Mouse (Mus musculus): ENCODE results near the gene Lsamp. TPM values are rescaled to one million over a fixed set of nuclear protein-coding genes. Genes with fewer than 3 reads are reported as not detected.

The Lsamp gene
- total RNA-seq, 1 experiment, result not detected

- TF ChIP-seq HCFC1 (IDR thresholded peaks at IDR 0.05; ENCODE audit: borderline replicate concordance, insufficient read depth, low read length) (no peak), MAFK (IDR thresholded peaks at IDR 0.05; ENCODE audit: insufficient read depth, low read depth, low read length) (no peak), ZNF384 (IDR thresholded peaks at IDR 0.05; ENCODE audit: low read depth, low read length) (no peak)
- H3K4me3 ChIP-seq (ENCODE audit: insufficient read depth in 1 of 2, low read depth in 1 of 2, low read length in 2 of 2, poor library complexity in 1 of 2, severe bottlenecking in 1 of 2), result no peak overlapping the region
- no peaks in the 10 kb centered on the region for H3K4me1 ChIP-seq (ENCODE audit: control insufficient read depth in 2 of 2, insufficient read depth in 2 of 2, low read length in 2 of 2, poor library complexity in 1 of 2)
- no peaks in the 10 kb centered on the region for H3K9me3 ChIP-seq (ENCODE audit: control insufficient read depth, insufficient read depth, low read depth, low read length)
- no peak for DNase-seq (ENCODE audit: low read depth, low spot score)
- no peak overlapping the region for H3K9ac ChIP-seq (ENCODE audit: insufficient read depth, low read depth, low read length, poor library complexity, severe bottlenecking)
- H3K27ac ChIP-seq (ENCODE audit: insufficient read depth, low read depth, low read length, poor library complexity, severe bottlenecking), result no peak overlapping the region
- in situ Hi-C loops (cut with MboI; ENCODE audit: low sequenced_read_pairs in 2 of 2, unreplicated experiment in 2 of 2), result no loop called here
- H3K36me3 ChIP-seq (ENCODE audit: control insufficient read depth, insufficient read depth, low read length, poor library complexity, severe bottlenecking), result no peaks in the 10 kb centered on the region
Measured at GRCm38 (mm10) chr16:40316199-40316598, 332.0 kb downstream of the Lsamp start.

- DNase-seq (ENCODE audit: low read depth, low spot score), result no peak
- no peak for TF ChIP-seq ZC3H11A (IDR thresholded peaks at IDR 0.05; ENCODE audit: borderline replicate concordance, low read depth, low read length)
- Histone ChIP-seq H3K9ac (ENCODE audit: insufficient read depth, low read depth, low read length, poor library complexity, severe bottlenecking) (no peak overlapping the region), H3K36me3 (ENCODE audit: control insufficient read depth, insufficient read depth, low read length, poor library complexity, severe bottlenecking) (no peaks in the 10 kb centered on the region), H3K4me1 (ENCODE audit: control insufficient read depth in 2 of 2, insufficient read depth in 2 of 2, low read length in 2 of 2, poor library complexity in 1 of 2) (no peaks in the 10 kb centered on the region), H3K9me3 (ENCODE audit: control insufficient read depth, insufficient read depth, low read depth, low read length) (no peaks in the 10 kb centered on the region), H3K4me3 (ENCODE audit: insufficient read depth in 1 of 2, low read depth in 1 of 2, low read length in 2 of 2, poor library complexity in 1 of 2, severe bottlenecking in 1 of 2) (no peak overlapping the region), H3K27ac (ENCODE audit: insufficient read depth, low read depth, low read length, poor library complexity, severe bottlenecking) (no peak overlapping the region)
- in situ Hi-C loops (cut with MboI; ENCODE audit: low sequenced_read_pairs in 2 of 2, unreplicated experiment in 2 of 2), result no loop called here
Measured at GRCm38 (mm10) chr16:40324811-40325210, 340.6 kb downstream of the Lsamp start.

- H3K9me3 ChIP-seq (ENCODE audit: control insufficient read depth, insufficient read depth, low read depth, low read length), result no peaks in the 10 kb centered on the region
- H3K9ac ChIP-seq (ENCODE audit: insufficient read depth, low read depth, low read length, poor library complexity, severe bottlenecking), result no peak overlapping the region
- TF ChIP-seq ZC3H11A (IDR thresholded peaks at IDR 0.05; ENCODE audit: borderline replicate concordance, low read depth, low read length) (no peak), CHD2 (IDR thresholded peaks at IDR 0.05; ENCODE audit: low read depth, low read length) (no peak), ZNF384 (IDR thresholded peaks at IDR 0.05; ENCODE audit: low read depth, low read length) (no peak), MAFK (IDR thresholded peaks at IDR 0.05; ENCODE audit: insufficient read depth, low read depth, low read length) (no peak), HCFC1 (IDR thresholded peaks at IDR 0.05; ENCODE audit: borderline replicate concordance, insufficient read depth, low read length) (no peak)
- in situ Hi-C loops (cut with MboI; ENCODE audit: low sequenced_read_pairs in 2 of 2, unreplicated experiment in 2 of 2), result no loop called here
- H3K4me1 ChIP-seq (ENCODE audit: control insufficient read depth in 2 of 2, insufficient read depth in 2 of 2, low read length in 2 of 2, poor library complexity in 1 of 2), result no peaks in the 10 kb centered on the region
- no peaks in the 10 kb centered on the region for H3K36me3 ChIP-seq (ENCODE audit: control insufficient read depth, insufficient read depth, low read length, poor library complexity, severe bottlenecking)
- DNase-seq (ENCODE audit: low read depth, low spot score), result no peak
- no peak overlapping the region for H3K4me3 ChIP-seq (ENCODE audit: insufficient read depth in 1 of 2, low read depth in 1 of 2, low read length in 2 of 2, poor library complexity in 1 of 2, severe bottlenecking in 1 of 2)
- H3K27ac ChIP-seq (ENCODE audit: insufficient read depth, low read depth, low read length, poor library complexity, severe bottlenecking), result no peak overlapping the region
Measured at GRCm38 (mm10) chr16:40328249-40328820, 344.2 kb downstream of the Lsamp start.

- in situ Hi-C loops (cut with MboI; ENCODE audit: low sequenced_read_pairs in 2 of 2, unreplicated experiment in 2 of 2), result no loop called here
- H3K27ac ChIP-seq (ENCODE audit: insufficient read depth, low read depth, low read length, poor library complexity, severe bottlenecking), result no peak overlapping the region
- DNase-seq (ENCODE audit: low read depth, low spot score), result no peak
- no peak overlapping the region for H3K9ac ChIP-seq (ENCODE audit: insufficient read depth, low read depth, low read length, poor library complexity, severe bottlenecking)
- no peak for TF ChIP-seq ZC3H11A (IDR thresholded peaks at IDR 0.05; ENCODE audit: borderline replicate concordance, low read depth, low read length)
- TF ChIP-seq MAFK (IDR thresholded peaks at IDR 0.05; ENCODE audit: insufficient read depth, low read depth, low read length), result no peak
- TF ChIP-seq CHD2 (IDR thresholded peaks at IDR 0.05; ENCODE audit: low read depth, low read length), result no peak
- TF ChIP-seq ZNF384 (IDR thresholded peaks at IDR 0.05; ENCODE audit: low read depth, low read length), result no peak
- no peak for TF ChIP-seq HCFC1 (IDR thresholded peaks at IDR 0.05; ENCODE audit: borderline replicate concordance, insufficient read depth, low read length)
- H3K4me1 ChIP-seq (ENCODE audit: control insufficient read depth in 2 of 2, insufficient read depth in 2 of 2, low read length in 2 of 2, poor library complexity in 1 of 2), result no peaks in the 10 kb centered on the region
- H3K9me3 ChIP-seq (ENCODE audit: control insufficient read depth, insufficient read depth, low read depth, low read length), result no peaks in the 10 kb centered on the region
- H3K36me3 ChIP-seq (ENCODE audit: control insufficient read depth, insufficient read depth, low read length, poor library complexity, severe bottlenecking), result no peaks in the 10 kb centered on the region
- H3K4me3 ChIP-seq (ENCODE audit: insufficient read depth in 1 of 2, low read depth in 1 of 2, low read length in 2 of 2, poor library complexity in 1 of 2, severe bottlenecking in 1 of 2), result no peak overlapping the region
Measured at GRCm38 (mm10) chr16:40369677-40370076, 385.5 kb downstream of the Lsamp start.

- Histone ChIP-seq H3K9me3 (ENCODE audit: control insufficient read depth, insufficient read depth, low read depth, low read length) (no peaks in the 10 kb centered on the region), H3K4me3 (ENCODE audit: insufficient read depth in 1 of 2, low read depth in 1 of 2, low read length in 2 of 2, poor library complexity in 1 of 2, severe bottlenecking in 1 of 2) (no peak overlapping the region), H3K4me1 (ENCODE audit: control insufficient read depth in 2 of 2, insufficient read depth in 2 of 2, low read length in 2 of 2, poor library complexity in 1 of 2) (no peaks in the 10 kb centered on the region), H3K9ac (ENCODE audit: insufficient read depth, low read depth, low read length, poor library complexity, severe bottlenecking) (no peak overlapping the region), H3K27ac (ENCODE audit: insufficient read depth, low read depth, low read length, poor library complexity, severe bottlenecking) (no peak overlapping the region), H3K36me3 (ENCODE audit: control insufficient read depth, insufficient read depth, low read length, poor library complexity, severe bottlenecking) (no peaks in the 10 kb centered on the region)
- DNase-seq (ENCODE audit: low read depth, low spot score), result no peak
- TF ChIP-seq ZC3H11A (IDR thresholded peaks at IDR 0.05; ENCODE audit: borderline replicate concordance, low read depth, low read length) (no peak), HCFC1 (IDR thresholded peaks at IDR 0.05; ENCODE audit: borderline replicate concordance, insufficient read depth, low read length) (no peak), ZNF384 (IDR thresholded peaks at IDR 0.05; ENCODE audit: low read depth, low read length) (no peak), MAFK (IDR thresholded peaks at IDR 0.05; ENCODE audit: insufficient read depth, low read depth, low read length) (no peak), CHD2 (IDR thresholded peaks at IDR 0.05; ENCODE audit: low read depth, low read length) (no peak)
- in situ Hi-C loops (cut with MboI; ENCODE audit: low sequenced_read_pairs in 2 of 2, unreplicated experiment in 2 of 2), result no loop called here
Measured at GRCm38 (mm10) chr16:40371291-40371690, 387.1 kb downstream of the Lsamp start.
